Mouse (Mus musculus) testis, adult 2 months (tissue): ENCODE data around the gene Btbd9. TPM values are rescaled to one million over a fixed set of nuclear protein-coding genes. Genes with fewer than 3 reads are reported as not detected.

Source experiments
- H3K27ac ChIP-seq: fragments of 200-500 bp; 2 replicates; pipeline ENCODE4 v1.5.1; 2012; ENCODE audit warnings: low read depth, low read length; ENCODE audit not compliant: control insufficient read depth, insufficient read depth
- H3K27me3 ChIP-seq: fragments of 200-500 bp; 2 replicates; pipeline ENCODE4 v1.6.1; 2012; ENCODE audit warnings: mild to moderate bottlenecking, low read length, moderate library complexity; ENCODE audit not compliant: control insufficient read depth, insufficient read depth
- H3K36me3 ChIP-seq: fragments of 200-500 bp; 2 replicates; pipeline ENCODE4 v1.6.1; 2012; ENCODE audit warnings: mild to moderate bottlenecking, low read length; ENCODE audit not compliant: control insufficient read depth, insufficient read depth
- H3K4me1 ChIP-seq: fragments of 200-500 bp; 2 replicates; pipeline ENCODE4 v1.6.1; 2012; ENCODE audit warnings: low read length; ENCODE audit not compliant: control insufficient read depth, insufficient read depth
- H3K4me3 ChIP-seq: fragments of 200-500 bp; 2 replicates; pipeline ENCODE4 v1.5.1; 2012; ENCODE audit warnings: low read depth, mild to moderate bottlenecking, low read length, moderate library complexity, mixed read lengths; ENCODE audit not compliant: control insufficient read depth
- CTCF ChIP-seq: fragments of 200-500 bp; IDR thresholded peaks from 2 replicates; pipeline ENCODE4 v1.5.1; 2012; ENCODE audit warnings: low read depth, mild to moderate bottlenecking, inconsistent platforms, low read length, moderate library complexity; ENCODE audit not compliant: control insufficient read depth, insufficient read depth, insufficient replicate concordance
- POLR2A ChIP-seq: fragments of 200-500 bp; IDR thresholded peaks from 2 replicates; pipeline ENCODE4 v1.6.1; 2012; ENCODE audit warnings: low read depth, mild to moderate bottlenecking, inconsistent platforms, low read length, moderate library complexity; ENCODE audit not compliant: control insufficient read depth
- polyA plus RNA-seq: library from polyadenylated mRNA; depleted of rRNA; stranded (reverse); fragments of >200 nt; gene quantifications from 2 replicates; pipeline ENCODE4 v1.2.3, GENCODE M21; 2012; rRNA removed

The Btbd9 gene
- polyA plus RNA-seq, 1 experiment: 87.1 TPM

DNA sequence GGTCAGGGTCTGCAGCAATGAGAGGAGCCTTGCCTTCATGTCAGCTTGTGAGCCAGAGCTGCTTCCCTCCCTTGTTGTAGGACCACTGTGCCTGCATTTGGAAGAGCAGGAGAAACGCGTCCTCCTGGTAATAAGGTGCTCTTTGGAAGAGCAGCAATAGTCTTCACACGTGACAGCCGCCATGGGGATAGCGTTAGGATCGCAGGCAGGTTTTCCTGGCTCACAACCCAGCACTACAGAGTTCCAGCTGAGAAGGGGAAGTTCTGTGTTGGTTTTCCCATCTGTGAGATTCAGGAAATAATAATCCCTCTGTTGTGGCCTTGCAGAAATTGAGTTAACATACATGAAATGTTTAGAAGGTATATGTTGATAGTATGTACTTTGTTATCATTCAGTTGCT lies 392.7 kb downstream of the Btbd9 start:
- TF ChIP-seq POLR2A (no peak), CTCF (no peak)
- no peaks in the 10 kb centered on the region for H3K27me3 ChIP-seq
- no peak overlapping the region for H3K4me3 ChIP-seq
- no peaks in the 10 kb centered on the region for H3K4me1 ChIP-seq
- no peak overlapping the region for H3K27ac ChIP-seq
- H3K36me3 ChIP-seq: no peaks in the 10 kb centered on the region

GRCm38 (mm10) chr17:30182063-30182462 lies 394.2 kb downstream of the Btbd9 start:
- no peak overlapping the region for H3K27ac ChIP-seq
- H3K4me3 ChIP-seq: no peak overlapping the region
- H3K4me1 ChIP-seq: no peaks in the 10 kb centered on the region
- no peaks in the 10 kb centered on the region for H3K27me3 ChIP-seq
- H3K36me3 ChIP-seq: no peaks in the 10 kb centered on the region
- no peak for TF ChIP-seq CTCF
- TF ChIP-seq POLR2A: no peak

- TF ChIP-seq CTCF (no peak), POLR2A (no peak)
- no peaks in the 10 kb centered on the region for H3K4me1 ChIP-seq
- H3K4me3 ChIP-seq: no peak overlapping the region
- H3K36me3 ChIP-seq: no peaks in the 10 kb centered on the region
- H3K27me3 ChIP-seq: no peaks in the 10 kb centered on the region
- no peak overlapping the region for H3K27ac ChIP-seq
Observed at GRCm38 (mm10) chr17:30181554-30181953, 394.7 kb downstream of the Btbd9 start.

GRCm38 (mm10) chr17:30180197-30180596 lies 396.1 kb downstream of the Btbd9 start:
- Histone ChIP-seq H3K27ac (no peak overlapping the region), H3K27me3 (no peaks in the 10 kb centered on the region), H3K36me3 (no peaks in the 10 kb centered on the region), H3K4me3 (no peak overlapping the region), H3K4me1 (no peaks in the 10 kb centered on the region)
- no peak for TF ChIP-seq CTCF

GRCm38 (mm10) chr17:30178402-30178801 lies 397.9 kb downstream of the Btbd9 start:
- H3K4me1 ChIP-seq: no peaks in the 10 kb centered on the region
- no peak overlapping the region for H3K27ac ChIP-seq
- no peaks in the 10 kb centered on the region for H3K27me3 ChIP-seq
- H3K36me3 ChIP-seq: no peaks in the 10 kb centered on the region
- TF ChIP-seq POLR2A (no peak), CTCF (no peak)
- H3K4me3 ChIP-seq: no peak overlapping the region

DNA sequence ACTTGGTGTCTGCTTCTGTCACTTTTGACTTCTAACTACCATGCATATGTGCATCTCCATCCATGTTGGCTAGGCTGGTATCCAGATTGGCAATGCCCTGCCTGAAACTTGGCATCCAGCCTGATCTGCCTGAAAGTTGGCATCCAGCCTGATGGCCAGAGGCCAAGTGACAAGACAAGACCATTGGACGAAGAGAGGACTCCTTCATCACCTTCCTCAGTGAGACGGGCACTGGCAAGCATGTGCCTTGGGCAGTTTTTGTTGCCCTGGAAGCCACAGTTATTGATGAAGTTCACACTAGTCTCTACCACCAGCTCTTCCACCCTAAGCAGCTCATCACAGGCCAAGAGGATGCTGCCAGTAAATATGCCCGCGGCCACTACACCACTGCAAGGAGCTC lies 398.9 kb downstream of the Btbd9 start:
- H3K4me3 ChIP-seq: no peak overlapping the region
- H3K36me3 ChIP-seq: no peaks in the 10 kb centered on the region
- H3K4me1 ChIP-seq: no peaks in the 10 kb centered on the region
- no peaks in the 10 kb centered on the region for H3K27me3 ChIP-seq
- no peak overlapping the region for H3K27ac ChIP-seq
- TF ChIP-seq CTCF (no peak), POLR2A (no peak)

Other genes with a start within 250 kb of the Btbd9 start
- gene Dnah8, start 47.9 kb upstream of the Btbd9 start, polyA plus RNA-seq: 295 and 322 TPM in 2 replicates
- 23.5 and 25.0 TPM in 2 replicates for gene Glo1, start 50.4 kb upstream of the Btbd9 start, polyA plus RNA-seq